Mouse (Mus musculus): ENCODE data around the gene Hdgf.
A peak's percentile ranks its signal among the peaks of the same experiment; 100 is the strongest.

Hdgf gene

DNA sequence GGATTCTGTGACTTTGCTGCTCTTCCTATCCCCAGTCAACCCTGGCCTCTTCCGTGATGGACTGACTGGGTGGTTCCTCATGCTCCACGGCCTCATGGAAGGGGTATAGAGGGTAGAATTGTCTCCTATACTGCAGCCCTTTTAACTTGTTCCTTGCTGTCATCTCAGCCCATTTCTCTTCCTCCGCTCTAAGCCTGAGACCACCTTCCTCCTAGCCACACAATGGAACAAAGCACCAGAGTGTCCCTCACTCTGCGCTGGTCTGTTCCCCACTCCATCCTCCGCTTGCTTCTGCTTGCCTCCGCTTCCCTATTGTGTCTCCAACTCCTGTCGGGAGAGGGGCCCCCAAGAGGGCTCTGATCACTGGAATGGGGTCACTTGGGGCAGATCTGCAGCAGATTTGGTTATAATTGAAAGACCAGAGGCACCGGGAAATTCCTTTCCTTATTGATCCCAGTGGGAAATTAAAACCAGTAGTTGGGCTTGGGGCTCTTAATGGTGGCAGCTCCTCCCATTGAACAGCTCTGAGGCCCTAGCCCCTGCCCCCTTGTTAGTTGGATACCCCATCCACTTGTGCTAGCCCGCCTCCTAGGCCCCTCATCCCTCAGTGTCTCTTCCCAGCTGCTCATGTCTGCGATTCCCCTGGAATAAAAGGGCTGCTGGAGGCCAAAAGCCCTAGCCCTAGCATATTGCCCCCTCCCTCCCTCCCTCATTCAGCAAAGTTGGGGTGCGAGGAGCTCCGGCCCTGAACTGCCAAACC is 39.8 kb downstream of the Hdgf start:
- DNase-seq (ENCODE audit: low read depth, low spot score), result no peak

DNA sequence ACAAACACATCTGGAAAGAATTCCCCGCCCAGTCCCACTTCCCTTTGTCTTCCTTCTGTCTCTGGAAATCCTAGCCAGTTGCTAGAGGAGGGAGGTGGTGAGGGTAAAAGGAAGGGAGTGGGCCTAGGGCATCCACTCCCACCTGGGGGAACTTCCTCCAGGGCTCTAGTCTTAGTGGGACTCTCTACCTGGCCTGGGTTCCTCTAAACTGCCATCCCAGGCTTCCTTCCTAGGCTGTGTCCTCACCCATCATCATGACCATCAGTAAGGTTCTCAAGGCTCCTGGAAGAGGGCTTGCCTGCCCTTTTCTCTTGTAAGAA is 40.4 kb downstream of the Hdgf start:
- DNase-seq (ENCODE audit: low read depth, low spot score), result no peak

DNA sequence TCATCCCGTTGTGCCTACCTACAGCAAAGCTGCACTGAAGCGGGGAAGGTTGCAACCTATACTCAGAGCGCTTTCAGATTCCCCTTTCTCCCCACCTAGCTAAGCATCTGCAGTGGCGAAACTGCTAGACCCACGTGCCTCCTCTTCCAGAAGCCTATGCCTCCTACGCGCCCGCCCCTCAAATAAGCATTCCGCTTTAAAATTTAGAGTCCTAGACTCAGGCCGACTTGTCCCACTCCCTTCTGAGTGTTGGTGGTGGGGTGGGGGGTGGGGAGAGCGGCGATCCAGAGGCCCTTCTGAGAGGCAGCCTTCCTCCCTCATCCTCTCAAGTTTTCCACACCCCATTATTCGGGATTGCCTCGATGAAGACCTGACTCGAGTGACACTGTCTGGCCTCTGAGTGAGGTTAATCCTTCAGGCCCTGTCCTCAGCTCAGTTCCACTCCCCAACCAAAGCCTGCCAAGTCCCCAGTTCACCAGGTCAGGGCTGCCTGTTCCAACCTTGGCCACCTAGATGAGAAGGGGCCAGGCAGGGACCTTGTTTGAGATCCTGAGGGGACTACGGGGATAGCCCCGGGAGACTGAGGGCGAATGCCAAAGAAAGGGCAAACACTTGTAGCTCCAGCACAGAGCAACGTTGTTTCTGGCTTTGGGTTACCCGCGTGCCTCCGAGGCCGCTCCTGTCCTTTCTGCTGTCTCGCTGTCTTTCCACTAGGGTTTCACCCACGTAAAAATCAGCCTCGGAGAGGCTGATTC is 41.1 kb downstream of the Hdgf start:
- peak; percentile 19 for DNase-seq (ENCODE audit: low read depth, low spot score)

DNA sequence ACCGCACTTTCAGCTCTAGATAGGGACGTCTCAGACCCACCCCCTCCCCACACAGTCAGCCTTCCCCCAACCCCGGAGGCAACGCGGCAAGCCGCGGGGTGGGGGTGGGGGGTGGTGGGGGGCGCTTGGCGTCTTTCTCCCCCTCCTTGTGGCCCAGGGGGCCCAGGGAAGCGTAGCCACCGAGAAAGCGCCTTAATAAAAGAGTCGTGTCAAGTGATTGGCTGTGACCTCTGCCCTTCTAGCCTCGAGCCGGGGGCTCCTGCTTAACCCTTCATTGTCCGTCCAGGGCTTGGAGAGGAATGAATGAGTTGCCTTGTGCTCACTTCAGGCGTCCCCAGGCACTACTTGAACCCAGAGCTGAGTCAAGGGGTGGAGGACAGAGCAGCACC is 41.7 kb downstream of the Hdgf start:
- no peak for DNase-seq (ENCODE audit: low read depth, low spot score)

DNA sequence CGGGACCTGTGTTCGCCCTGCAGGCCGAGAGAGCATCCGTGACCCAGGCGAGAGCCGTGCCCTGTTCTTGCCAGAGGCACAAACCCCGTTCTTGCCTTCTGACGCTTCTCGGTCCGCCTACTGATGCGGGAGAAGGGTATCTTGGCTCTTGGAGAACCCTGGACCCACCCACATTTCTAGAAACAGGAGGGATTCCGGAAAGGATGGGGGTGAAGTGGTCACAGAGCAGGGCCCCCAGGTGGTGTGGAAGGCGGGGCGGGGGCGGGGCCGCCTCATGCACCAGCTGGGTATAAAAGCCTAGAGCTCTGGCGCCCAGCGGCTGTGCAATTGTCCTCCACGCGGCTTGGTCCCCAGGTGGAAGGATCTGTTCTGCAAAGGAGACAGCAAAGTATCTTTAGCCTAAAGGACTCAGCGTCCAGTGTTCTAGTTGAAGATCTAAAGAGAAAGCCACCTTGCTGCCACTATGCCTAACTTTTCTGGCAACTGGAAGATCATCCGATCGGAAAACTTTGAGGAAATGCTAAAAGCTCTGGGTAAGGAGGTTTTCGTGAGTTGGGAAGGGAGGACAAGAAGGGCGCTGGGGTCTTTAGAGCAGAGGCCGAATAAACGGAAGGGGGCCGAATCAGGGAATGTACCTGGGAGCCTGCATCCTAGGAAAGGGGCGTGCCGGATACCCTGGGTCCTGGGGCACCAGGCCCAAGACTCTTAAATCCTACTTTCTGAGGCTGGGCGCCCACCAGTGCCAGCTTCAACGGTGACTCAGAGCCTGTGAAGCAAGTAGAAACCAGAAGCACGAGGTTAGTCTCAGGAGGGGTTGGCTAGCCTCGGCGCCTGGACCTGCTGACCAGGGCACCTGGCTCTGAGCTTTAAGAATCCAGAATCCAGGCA is 42.5 kb downstream of the Hdgf start, which contains the start of gene Crabp2:
TSS of gene Crabp2 (plus strand) at position 289 of the 888 bp plus-strand sequence.
- DNase-seq (ENCODE audit: low read depth, low spot score), result peak; percentile 48

DNA sequence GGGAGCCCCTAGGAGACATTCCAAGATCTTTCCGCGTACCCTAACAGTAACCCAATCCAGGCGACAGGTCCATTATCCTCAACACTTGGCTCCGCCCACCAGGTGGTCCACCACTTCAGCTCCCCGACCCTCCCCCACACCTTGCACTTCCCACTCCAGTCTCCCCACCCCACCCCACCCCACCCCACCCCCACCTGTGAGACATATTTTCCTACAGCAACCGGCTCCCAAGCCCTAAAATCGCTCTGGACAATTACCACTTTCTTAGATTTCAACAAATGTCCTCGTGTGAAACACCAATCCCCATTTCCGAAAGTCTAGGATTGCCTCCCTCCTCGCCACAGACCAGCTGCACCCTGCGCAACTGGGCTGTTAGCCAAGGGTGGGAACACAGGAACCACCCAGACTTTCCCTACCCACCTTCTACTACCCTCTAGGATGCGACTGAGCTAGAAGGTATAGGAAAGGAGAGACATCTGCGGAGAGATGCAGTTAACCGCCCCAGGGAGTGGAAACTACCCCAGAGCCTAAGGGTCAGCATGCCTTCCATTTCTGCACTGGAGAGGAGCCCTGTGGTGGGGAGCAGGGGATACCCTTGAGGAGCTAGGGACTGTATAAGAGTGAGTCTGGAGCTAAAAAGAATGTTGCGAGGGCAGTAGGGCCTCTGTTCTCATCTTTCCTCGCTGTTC is 43.3 kb downstream of the Hdgf start:
- DNase-seq (ENCODE audit: low read depth, low spot score), result no peak

DNA sequence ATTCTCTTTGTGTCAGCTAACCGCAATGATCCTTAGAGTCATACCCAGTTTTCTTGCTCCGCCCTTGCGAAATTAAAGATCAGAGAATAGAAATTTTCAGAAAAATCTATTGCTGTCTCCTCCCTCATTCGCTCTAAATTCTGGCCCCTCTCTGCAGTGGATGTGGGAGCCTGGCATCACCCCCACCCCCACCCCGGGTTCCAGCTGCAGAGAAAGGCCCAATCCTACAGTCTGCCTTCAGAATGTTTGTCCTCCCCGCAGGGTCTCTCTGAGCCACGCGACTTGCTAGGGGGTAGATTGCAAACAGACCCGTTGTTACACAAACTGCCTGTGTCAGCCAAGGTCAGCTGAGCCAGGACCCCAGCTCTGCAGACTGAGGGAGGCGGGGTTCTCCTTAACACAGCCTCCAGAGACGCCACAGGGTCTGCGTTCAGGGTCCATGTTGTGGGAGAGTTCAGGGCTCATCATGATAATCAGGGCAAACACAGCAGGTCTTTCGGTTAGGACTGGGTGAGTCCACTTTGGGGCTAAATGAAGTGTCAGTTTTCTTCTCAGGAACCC is 43.9 kb downstream of the Hdgf start:
- DNase-seq (ENCODE audit: low read depth, low spot score), result no peak

DNA sequence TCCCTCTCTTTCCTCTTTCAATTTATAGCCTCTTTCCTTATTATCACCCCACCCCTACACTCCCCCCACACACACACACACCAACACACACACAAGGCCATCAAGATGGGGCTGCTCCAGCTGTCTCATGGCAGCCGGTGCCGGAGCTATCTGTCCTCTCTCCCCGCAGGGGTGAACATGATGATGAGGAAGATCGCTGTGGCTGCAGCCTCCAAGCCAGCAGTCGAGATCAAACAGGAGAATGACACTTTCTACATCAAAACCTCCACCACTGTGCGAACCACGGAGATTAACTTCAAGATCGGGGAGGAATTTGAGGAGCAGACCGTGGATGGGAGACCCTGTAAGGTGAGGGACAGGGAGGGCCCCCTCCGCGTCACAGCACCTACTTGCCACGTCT is 45.8 kb downstream of the Hdgf start:
- DNase-seq (ENCODE audit: low read depth, low spot score), result no peak

DNA sequence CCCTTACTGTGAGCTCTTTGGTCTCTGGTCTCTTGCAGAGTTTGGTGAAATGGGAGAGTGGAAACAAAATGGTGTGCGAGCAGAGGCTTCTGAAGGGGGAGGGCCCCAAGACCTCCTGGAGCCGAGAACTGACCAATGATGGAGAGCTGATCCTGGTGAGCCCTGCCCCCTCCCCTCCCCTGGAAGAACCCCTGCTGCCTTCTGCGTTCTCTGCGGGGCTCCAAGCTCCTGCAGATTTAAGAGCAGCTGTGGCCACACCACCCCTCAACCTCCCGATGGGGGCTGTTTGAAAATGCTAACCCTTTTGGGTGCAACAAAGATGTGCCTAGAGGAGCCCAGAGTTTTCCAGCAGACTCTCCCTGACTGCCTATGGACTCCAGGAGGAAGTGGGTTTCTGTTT is 46.3 kb downstream of the Hdgf start:
- no peak for DNase-seq (ENCODE audit: low read depth, low spot score)

DNA sequence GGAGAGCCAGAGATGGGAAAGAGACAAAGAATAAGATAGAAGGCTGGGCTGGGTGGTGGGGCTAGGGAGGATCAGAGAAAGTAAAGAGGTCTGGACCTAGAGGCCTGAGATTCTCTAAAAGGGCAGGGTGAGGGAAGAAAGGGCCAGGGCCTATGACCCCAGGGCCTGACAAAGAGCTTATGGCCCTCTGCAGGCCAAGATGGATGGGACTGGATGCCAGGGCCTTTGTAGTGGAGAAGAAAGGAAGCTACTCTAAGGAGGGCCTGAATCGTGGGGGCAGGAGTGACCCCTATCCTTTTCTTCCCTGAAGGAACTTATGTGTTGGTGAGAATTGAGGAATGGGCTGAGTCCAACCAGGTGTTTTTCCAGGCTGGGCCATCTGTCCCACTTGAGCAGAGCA is 51.9 kb downstream of the Hdgf start:
- no peak for DNase-seq (ENCODE audit: low read depth, low spot score)

DNA sequence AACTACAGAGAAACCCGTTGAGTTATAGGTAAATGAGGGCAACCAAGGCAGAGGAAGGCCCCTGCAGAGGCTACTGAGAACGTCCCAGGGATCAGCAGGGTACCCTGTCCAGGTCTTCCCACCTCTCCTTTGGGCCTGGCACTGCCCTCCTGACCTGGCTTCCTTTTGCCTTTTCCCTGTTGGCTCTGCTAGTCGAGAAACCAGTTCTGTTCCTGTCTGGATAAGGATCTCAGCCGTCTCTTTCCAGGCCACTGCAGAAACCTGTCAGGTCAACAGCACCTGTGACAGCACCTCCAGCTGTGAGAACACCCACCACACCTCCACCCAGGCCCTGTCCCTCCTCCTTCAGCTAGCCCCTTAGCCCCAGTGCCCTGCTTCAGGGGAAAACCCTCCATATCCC is 52.4 kb downstream of the Hdgf start:
- no peak for DNase-seq (ENCODE audit: low read depth, low spot score)

DNA sequence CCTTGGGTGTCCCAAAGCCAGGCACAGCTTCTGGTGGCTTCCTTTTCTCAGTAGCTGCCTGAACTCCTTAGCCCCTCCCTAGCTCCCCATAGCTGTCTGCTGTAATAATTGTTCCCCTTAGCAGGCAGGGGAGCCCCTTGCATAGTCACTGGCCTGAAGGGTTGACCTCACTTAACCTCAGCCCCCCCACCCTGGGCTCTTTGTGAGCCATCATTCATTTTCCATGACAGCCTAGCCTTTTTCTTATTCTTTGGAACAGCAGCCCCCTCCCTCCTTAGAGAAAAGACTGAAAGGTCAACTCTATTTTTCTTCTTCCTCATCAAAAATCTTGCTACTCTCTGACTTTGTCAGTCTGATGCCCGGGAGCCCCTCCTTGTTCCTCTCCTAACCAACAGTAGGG is 52.8 kb downstream of the Hdgf start:
- DNase-seq (ENCODE audit: low read depth, low spot score), result no peak

DNA sequence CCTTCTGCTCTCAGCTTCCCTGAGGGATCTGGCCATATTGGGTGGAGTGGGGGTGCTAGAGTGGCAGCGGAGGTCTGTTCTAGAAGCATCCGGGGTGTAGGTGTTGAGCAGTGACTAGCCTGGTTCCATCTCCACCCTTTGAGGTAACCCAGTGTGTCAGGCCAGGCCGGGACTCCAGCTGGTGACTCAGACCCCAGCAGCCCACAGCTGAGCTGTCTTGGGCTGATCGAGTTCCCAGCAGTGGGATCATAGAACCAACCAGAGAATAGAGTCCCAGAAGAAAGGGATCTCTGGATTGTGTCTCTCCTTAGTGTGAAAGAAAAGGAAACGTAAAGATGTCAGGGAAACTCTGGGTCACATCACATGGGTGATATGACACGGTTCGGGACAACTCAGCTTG is 53.2 kb downstream of the Hdgf start:
- DNase-seq (ENCODE audit: low read depth, low spot score), result no peak

DNA sequence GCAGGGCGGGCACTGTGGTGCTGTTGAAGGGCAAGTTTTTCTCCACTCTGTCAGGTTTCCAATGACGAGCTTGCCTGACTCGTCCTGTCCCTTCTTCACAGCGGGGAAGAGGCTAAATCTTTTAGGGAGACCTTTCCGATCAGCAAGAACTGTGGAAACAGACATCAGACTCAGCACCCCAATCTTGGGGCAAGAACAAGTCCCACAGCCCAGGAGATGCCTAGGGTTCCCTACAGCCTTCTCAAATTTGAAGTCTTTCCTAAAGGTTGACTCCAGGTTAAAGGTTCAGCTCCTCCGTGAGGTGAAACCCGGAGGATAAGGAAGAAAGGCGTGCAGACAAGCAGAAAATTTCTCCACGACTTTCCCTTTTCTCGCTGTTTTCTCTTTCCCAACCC is 54.1 kb downstream of the Hdgf start:
- DNase-seq (ENCODE audit: low read depth, low spot score), result no peak

DNA sequence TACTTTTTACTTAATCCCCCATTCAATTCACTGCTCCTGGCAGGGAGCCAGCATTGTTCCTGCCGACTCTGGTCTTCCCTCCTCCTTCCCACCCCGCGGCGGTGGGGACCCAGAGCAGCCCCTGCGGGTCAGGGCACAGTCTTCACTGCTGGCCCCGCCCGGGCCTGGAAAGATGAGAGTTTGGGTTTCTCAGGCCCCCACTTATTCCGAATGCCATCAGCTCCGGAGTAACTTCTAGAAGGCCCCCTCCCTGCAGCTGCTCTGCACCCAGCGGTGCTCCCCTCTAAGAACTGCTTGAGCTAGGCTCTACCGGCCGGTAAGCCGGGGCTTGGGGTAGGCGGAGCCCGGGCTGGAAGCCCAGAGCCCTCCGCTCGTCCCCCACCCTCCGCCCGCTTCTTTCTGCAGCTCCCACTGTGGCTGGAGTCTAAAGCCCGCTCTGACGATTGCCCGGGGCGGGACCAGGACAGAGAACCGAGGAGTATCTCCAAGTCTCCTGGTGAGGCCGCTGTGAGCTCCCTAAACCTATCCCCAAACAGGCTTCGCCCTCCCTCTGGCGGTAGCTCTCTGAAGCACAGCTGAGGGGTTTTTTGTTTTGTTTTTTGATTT is 54.6 kb downstream of the Hdgf start:
- peak; percentile 78 for DNase-seq (ENCODE audit: low read depth, low spot score)
